Mouse (Mus musculus): Measurements from ENCODE around the gene Smox. TPM values are rescaled to one million over a fixed set of nuclear protein-coding genes. Genes with fewer than 3 reads are reported as not detected.

The Smox gene
- polyA plus RNA-seq, 1 experiment from 2014 or later = 21.7 TPM

DNA sequence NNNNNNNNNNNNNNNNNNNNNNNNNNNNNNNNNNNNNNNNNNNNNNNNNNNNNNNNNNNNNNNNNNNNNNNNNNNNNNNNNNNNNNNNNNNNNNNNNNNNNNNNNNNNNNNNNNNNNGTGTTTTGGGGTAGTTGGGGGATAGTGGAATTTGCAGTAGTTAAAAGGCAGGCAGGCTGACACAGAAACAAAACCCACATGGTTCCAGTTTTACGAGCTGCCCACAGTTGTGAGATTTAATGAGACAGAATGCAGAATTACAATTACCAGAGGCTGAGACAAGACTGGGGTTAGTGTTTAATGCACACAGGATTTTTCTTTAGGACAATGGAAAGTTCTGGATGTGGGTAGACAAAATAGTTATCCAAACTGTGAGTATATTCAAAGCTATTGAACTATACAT lies 9.6 kb upstream of the Smox start:
- Histone ChIP-seq H3K36me3 (ENCODE audit: control insufficient read depth, insufficient read depth, low read length) (no peaks in the 10 kb centered on the region), H3K27ac (ENCODE audit: low read length) (no peak overlapping the region), H3K9ac (ENCODE audit: low read depth, low read length) (no peak overlapping the region), H3K27me3 (replicated peaks; ENCODE audit: control insufficient read depth, insufficient read depth, low read length) (no peaks in the 10 kb centered on the region), H3K4me2 (ENCODE audit: low read depth, low read length) (no peak overlapping the region), H3K9me3 (ENCODE audit: control insufficient read depth, low read length) (no peaks in the 10 kb centered on the region), H3K4me1 (ENCODE audit: control insufficient read depth, insufficient read depth, low read length) (no peaks in the 10 kb centered on the region), H3K4me3 (ENCODE audit: low read length) (no peak overlapping the region)
- 45% methylated on average over 1 of the region's 1 CpGs for WGBS
- no peak for ATAC-seq

DNA sequence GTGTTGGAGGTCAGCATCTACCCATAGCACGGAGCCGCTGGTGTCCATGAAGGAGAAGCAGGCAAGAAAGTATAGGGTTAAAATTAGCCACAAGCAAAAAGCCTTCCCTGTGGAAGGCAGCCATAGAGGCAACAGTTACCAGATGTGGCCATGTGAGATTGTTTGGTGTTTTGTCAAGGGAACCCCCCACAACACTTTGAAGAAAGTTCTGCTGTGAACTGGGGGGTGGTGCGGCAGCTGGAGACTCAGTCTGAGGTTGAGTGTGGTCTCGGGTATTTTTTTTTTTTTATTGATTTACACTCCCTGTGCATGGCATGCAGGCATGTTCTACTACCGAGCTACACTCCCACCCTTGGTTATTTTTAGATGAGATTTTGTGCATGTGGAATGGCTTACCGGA lies 8.8 kb upstream of the Smox start:
- 73% methylated on average over 6 of the region's 6 CpGs for WGBS
- Histone ChIP-seq H3K36me3 (ENCODE audit: control insufficient read depth, insufficient read depth, low read length) (no peaks in the 10 kb centered on the region), H3K4me3 (ENCODE audit: low read length) (no peak overlapping the region), H3K27ac (ENCODE audit: low read length) (no peak overlapping the region), H3K9me3 (ENCODE audit: control insufficient read depth, low read length) (no peaks in the 10 kb centered on the region), H3K9ac (ENCODE audit: low read depth, low read length) (no peak overlapping the region), H3K27me3 (replicated peaks; ENCODE audit: control insufficient read depth, insufficient read depth, low read length) (no peaks in the 10 kb centered on the region), H3K4me2 (ENCODE audit: low read depth, low read length) (no peak overlapping the region), H3K4me1 (ENCODE audit: control insufficient read depth, insufficient read depth, low read length) (no peaks in the 10 kb centered on the region)
- ATAC-seq = no peak

DNA sequence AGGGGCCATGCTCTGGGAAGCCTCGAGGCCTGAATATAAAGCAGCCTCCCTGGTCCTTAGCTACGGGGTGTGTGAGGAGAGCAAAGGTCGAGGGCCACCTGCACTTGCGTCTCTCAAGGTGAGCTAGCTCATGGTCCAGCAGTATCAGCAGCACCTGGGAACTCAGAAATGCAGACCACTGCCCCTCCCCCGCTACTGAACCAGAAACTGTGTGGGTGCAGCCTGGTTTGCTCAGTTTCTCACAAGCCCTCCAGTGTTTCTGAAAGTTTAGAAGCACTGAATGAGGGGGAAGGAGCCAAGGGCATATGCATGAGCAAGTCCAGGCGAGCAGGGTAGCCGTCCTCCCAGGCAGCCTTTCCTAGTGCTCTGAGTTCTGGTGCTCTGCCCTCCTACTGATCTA lies 7.7 kb upstream of the Smox start:
- no peaks in the 10 kb centered on the region for H3K4me1 ChIP-seq (ENCODE audit: control insufficient read depth, insufficient read depth, low read length)
- H3K9ac ChIP-seq (ENCODE audit: low read depth, low read length) = no peak overlapping the region
- no peak for ATAC-seq
- H3K36me3 ChIP-seq (ENCODE audit: control insufficient read depth, insufficient read depth, low read length) = no peaks in the 10 kb centered on the region
- no peak overlapping the region for H3K4me2 ChIP-seq (ENCODE audit: low read depth, low read length)
- H3K27me3 ChIP-seq (replicated peaks; ENCODE audit: control insufficient read depth, insufficient read depth, low read length) = no peaks in the 10 kb centered on the region
- H3K9me3 ChIP-seq (ENCODE audit: control insufficient read depth, low read length) = no peaks in the 10 kb centered on the region
- H3K27ac ChIP-seq (ENCODE audit: low read length) = no peak overlapping the region
- WGBS = 62% methylated on average over 7 of the region's 7 CpGs
- H3K4me3 ChIP-seq (ENCODE audit: low read length) = no peak overlapping the region

DNA sequence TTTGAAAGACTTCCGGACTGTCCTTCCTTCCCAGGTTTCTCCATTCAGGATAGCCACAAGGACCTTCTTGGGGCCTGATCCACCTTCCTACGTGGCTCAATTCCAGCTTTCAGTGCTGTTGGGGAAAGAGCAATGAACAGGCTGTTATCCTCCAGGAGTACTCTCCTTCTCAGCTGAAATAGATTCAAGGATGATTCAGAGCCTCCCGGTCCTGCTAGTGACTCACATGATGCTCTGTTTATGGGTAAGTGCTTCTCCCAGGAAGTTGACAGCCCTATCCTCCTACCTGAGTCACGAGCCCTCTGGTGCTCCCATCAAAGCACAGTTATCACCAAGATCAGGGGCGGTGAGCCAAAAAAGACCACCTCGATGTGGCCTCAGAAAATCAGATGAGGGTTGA lies 7.1 kb upstream of the Smox start:
- H3K9ac ChIP-seq (ENCODE audit: low read depth, low read length) = no peak overlapping the region
- no peak overlapping the region for H3K4me2 ChIP-seq (ENCODE audit: low read depth, low read length)
- no peak overlapping the region for H3K27ac ChIP-seq (ENCODE audit: low read length)
- H3K27me3 ChIP-seq (replicated peaks; ENCODE audit: control insufficient read depth, insufficient read depth, low read length) = no peaks in the 10 kb centered on the region
- no peaks in the 10 kb centered on the region for H3K4me1 ChIP-seq (ENCODE audit: control insufficient read depth, insufficient read depth, low read length)
- ATAC-seq = no peak
- H3K9me3 ChIP-seq (ENCODE audit: control insufficient read depth, low read length) = no peaks in the 10 kb centered on the region
- 79% methylated on average over 6 of the region's 6 CpGs for WGBS
- H3K4me3 ChIP-seq (ENCODE audit: low read length) = no peak overlapping the region
- no peaks in the 10 kb centered on the region for H3K36me3 ChIP-seq (ENCODE audit: control insufficient read depth, insufficient read depth, low read length)

- WGBS = 80% methylated on average over 15 of the region's 15 CpGs
- ATAC-seq = no peak
Measured at GRCm38 (mm10) chr2:131485126-131485525, 6.2 kb upstream of the Smox start.

GRCm38 (mm10) chr2:131486046-131486445 lies 5.2 kb upstream of the Smox start:
- WGBS = 84% methylated on average over 3 of the region's 3 CpGs
- Histone ChIP-seq H3K27ac (ENCODE audit: low read length) (no peak overlapping the region), H3K27me3 (replicated peaks; ENCODE audit: control insufficient read depth, insufficient read depth, low read length) (no peaks in the 10 kb centered on the region), H3K4me2 (ENCODE audit: low read depth, low read length) (no peak overlapping the region), H3K4me1 (ENCODE audit: control insufficient read depth, insufficient read depth, low read length) (no peaks in the 10 kb centered on the region), H3K9ac (ENCODE audit: low read depth, low read length) (no peak overlapping the region), H3K36me3 (ENCODE audit: control insufficient read depth, insufficient read depth, low read length) (no peaks in the 10 kb centered on the region), H3K9me3 (ENCODE audit: control insufficient read depth, low read length) (no peaks in the 10 kb centered on the region), H3K4me3 (ENCODE audit: low read length) (no peak overlapping the region)
- ATAC-seq = no peak

More at GRCm38 (mm10) chr2:131485126-131485525, 6.2 kb upstream of the Smox start:
- Histone ChIP-seq H3K4me2 (ENCODE audit: low read depth, low read length) (no peak overlapping the region), H3K9me3 (ENCODE audit: control insufficient read depth, low read length) (no peaks in the 10 kb centered on the region), H3K27me3 (replicated peaks; ENCODE audit: control insufficient read depth, insufficient read depth, low read length) (no peaks in the 10 kb centered on the region), H3K4me1 (ENCODE audit: control insufficient read depth, insufficient read depth, low read length) (no peaks in the 10 kb centered on the region), H3K9ac (ENCODE audit: low read depth, low read length) (no peak overlapping the region), H3K27ac (ENCODE audit: low read length) (no peak overlapping the region), H3K4me3 (ENCODE audit: low read length) (no peak overlapping the region), H3K36me3 (ENCODE audit: control insufficient read depth, insufficient read depth, low read length) (no peaks in the 10 kb centered on the region)

- WGBS = 94% methylated on average over 5 of the region's 5 CpGs
- H3K4me1 ChIP-seq (ENCODE audit: control insufficient read depth, insufficient read depth, low read length) = 0 out of 2 replicates have a peak, but pooled peaks cover under 1% of the 10 kb centered on the region
- H3K36me3 ChIP-seq (ENCODE audit: control insufficient read depth, insufficient read depth, low read length) = no peaks in the 10 kb centered on the region
- H3K4me3 ChIP-seq (ENCODE audit: low read length) = no peak overlapping the region
- no peaks in the 10 kb centered on the region for H3K9me3 ChIP-seq (ENCODE audit: control insufficient read depth, low read length)
- no peaks in the 10 kb centered on the region for H3K27me3 ChIP-seq (replicated peaks; ENCODE audit: control insufficient read depth, insufficient read depth, low read length)
- no peak overlapping the region for H3K4me2 ChIP-seq (ENCODE audit: low read depth, low read length)
- H3K27ac ChIP-seq (ENCODE audit: low read length) = no peak overlapping the region
- no peak for ATAC-seq
- no peak overlapping the region for H3K9ac ChIP-seq (ENCODE audit: low read depth, low read length)
Measured at GRCm38 (mm10) chr2:131487337-131487736, 4.0 kb upstream of the Smox start.

GRCm38 (mm10) chr2:131488261-131488660 lies 3.0 kb upstream of the Smox start:
- Histone ChIP-seq H3K4me2 (ENCODE audit: low read depth, low read length) (no peak overlapping the region), H3K27ac (ENCODE audit: low read length) (no peak overlapping the region), H3K36me3 (ENCODE audit: control insufficient read depth, insufficient read depth, low read length) (no peaks in the 10 kb centered on the region), H3K4me1 (ENCODE audit: control insufficient read depth, insufficient read depth, low read length) (peaks cover 7% of the 10 kb centered on the region; the same call in 1 of the 2 replicates), H3K9ac (ENCODE audit: low read depth, low read length) (no peak overlapping the region), H3K27me3 (replicated peaks; ENCODE audit: control insufficient read depth, insufficient read depth, low read length) (no peaks in the 10 kb centered on the region), H3K4me3 (ENCODE audit: low read length) (no peak overlapping the region), H3K9me3 (ENCODE audit: control insufficient read depth, low read length) (no peaks in the 10 kb centered on the region)
- no peak for ATAC-seq
- 73% methylated on average over 4 of the region's 4 CpGs for WGBS

- Histone ChIP-seq H3K27ac (ENCODE audit: low read length) (no peak overlapping the region), H3K36me3 (ENCODE audit: control insufficient read depth, insufficient read depth, low read length) (no peaks in the 10 kb centered on the region), H3K9me3 (ENCODE audit: control insufficient read depth, low read length) (no peaks in the 10 kb centered on the region), H3K4me3 (ENCODE audit: low read length) (no peak overlapping the region), H3K4me1 (ENCODE audit: control insufficient read depth, insufficient read depth, low read length) (peaks cover 7% of the 10 kb centered on the region; the same call in 1 of the 2 replicates), H3K27me3 (replicated peaks; ENCODE audit: control insufficient read depth, insufficient read depth, low read length) (no peaks in the 10 kb centered on the region), H3K4me2 (ENCODE audit: low read depth, low read length) (no peak overlapping the region), H3K9ac (ENCODE audit: low read depth, low read length) (no peak overlapping the region)
- ATAC-seq = no peak
- 88% methylated on average over 2 of the region's 2 CpGs for WGBS
Measured at GRCm38 (mm10) chr2:131488870-131489269, 2.4 kb upstream of the Smox start.

- H3K9me3 ChIP-seq (ENCODE audit: control insufficient read depth, low read length) = no peaks in the 10 kb centered on the region
- no peak overlapping the region for H3K27ac ChIP-seq (ENCODE audit: low read length)
- no peak for ATAC-seq
- H3K4me2 ChIP-seq (ENCODE audit: low read depth, low read length) = no peak overlapping the region
- H3K36me3 ChIP-seq (ENCODE audit: control insufficient read depth, insufficient read depth, low read length) = no peaks in the 10 kb centered on the region
- H3K27me3 ChIP-seq (replicated peaks; ENCODE audit: control insufficient read depth, insufficient read depth, low read length) = no peaks in the 10 kb centered on the region
- no peak overlapping the region for H3K9ac ChIP-seq (ENCODE audit: low read depth, low read length)
- 63% methylated on average over 4 of the region's 4 CpGs for WGBS
- no peak overlapping the region for H3K4me3 ChIP-seq (ENCODE audit: low read length)
- H3K4me1 ChIP-seq (ENCODE audit: control insufficient read depth, insufficient read depth, low read length) = peaks cover 7% of the 10 kb centered on the region; the same call in 1 of the 2 replicates
Measured at GRCm38 (mm10) chr2:131489591-131489990, 1.7 kb upstream of the Smox start.
